Mouse (Mus musculus): ENCODE measurements around the gene Mrps24. TPM values are rescaled to one million over a fixed set of nuclear protein-coding genes. Genes with fewer than 3 reads are reported as not detected.

Gene Mrps24
- 256 and 264 TPM in 2 replicates for polyA plus RNA-seq (2015; fragmentation: Nextera tagmentation; extraction: Ambion mirVana)

DNA sequence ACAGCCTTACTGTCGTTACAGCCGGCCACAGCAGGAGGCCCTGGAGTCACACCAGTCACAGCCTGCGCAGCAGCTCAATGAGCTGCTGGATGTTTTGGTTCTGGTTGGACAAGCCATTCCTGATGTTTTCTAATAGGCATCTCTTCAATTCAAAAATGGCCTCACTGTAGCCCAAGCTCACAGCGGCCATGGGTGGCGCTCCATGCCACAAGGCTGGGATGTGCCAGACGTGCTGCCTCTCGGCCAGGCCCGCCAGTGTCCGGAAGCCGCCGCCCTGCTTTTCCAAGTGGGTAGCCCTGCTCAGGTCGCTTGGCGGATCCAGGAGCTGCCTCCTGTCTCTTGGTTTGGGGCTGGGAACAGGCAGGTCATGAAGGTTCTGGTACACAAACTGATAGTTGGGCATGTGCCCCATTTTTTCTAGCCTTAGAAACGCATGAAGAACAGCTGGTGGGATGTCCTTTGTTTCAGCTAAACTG is at the start of gene Mrps24:
Gene Mrps24, minus strand, starts transcription at position 51 of the 476 bp plus-strand sequence.

DNA sequence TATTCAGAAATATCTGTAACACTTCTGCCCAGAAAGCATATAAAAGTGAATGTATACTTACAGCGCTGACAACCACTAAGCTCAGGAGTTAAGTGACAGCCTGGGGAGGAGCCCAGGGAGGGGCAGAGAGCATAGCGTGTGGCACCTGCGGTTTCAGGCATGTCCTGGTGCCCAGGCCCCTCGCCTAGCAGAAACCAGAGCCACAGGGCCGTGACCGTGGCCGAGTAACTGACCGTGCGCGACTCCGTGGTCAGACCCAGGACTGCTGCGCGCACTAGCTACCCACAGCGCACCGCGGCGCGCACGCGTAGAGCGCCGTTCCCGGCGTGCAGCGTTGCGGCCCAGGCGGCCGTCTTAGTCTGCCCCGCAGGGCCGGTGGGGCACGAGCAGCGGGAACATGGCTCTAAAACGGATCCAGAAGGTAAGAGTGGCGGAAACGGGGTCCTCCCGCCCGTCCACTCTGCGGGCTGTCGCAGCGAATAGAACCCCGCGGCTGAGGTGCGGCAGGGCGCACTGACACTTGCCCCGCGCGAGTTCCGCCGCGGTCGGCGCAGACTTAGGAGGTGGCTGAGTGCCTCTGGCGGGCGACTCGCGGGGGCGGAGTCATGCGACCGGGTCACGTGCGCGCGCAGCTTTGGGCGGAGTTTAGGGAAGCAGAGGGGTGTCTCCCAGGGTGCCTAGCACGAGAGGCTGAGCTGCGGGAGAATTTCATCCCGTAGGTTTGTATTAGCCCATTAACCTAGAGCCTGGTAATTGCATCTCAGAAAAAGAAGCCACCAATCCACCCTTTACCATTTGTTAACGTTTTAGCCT is 46.5 kb upstream of the Mrps24 start, which contains the start of gene Urgcp:
Gene Urgcp, minus strand, starts transcription at position 557 of the 813 bp plus-strand sequence.

Other genes starting within 250 kb of the Mrps24 start
- gene Xbp1, start 195.0 kb downstream of the Mrps24 start, polyA plus RNA-seq (2015; fragmentation: Nextera tagmentation; extraction: Ambion mirVana) = 112 and 117 TPM in 2 replicates
- gene Ccdc117, start 173.5 kb downstream of the Mrps24 start, polyA plus RNA-seq (2015; fragmentation: Nextera tagmentation; extraction: Ambion mirVana) = 6.5 and 7.3 TPM in 2 replicates
- 0.27 TPM in 1 of 2 replicates, not detected in the other for gene Ankrd36, start 146.0 kb downstream of the Mrps24 start, polyA plus RNA-seq (2015; fragmentation: Nextera tagmentation; extraction: Ambion mirVana)
- gene Urgcp, start 46.7 kb upstream of the Mrps24 start, polyA plus RNA-seq (2015; fragmentation: Nextera tagmentation; extraction: Ambion mirVana) = 29.6 and 30.7 TPM in 2 replicates
- 107 and 120 TPM in 2 replicates for gene Dbnl, start 72.8 kb upstream of the Mrps24 start, polyA plus RNA-seq (2015; fragmentation: Nextera tagmentation; extraction: Ambion mirVana)
- 2.8 and 2.9 TPM in 2 replicates for gene Pgam2, start 88.1 kb upstream of the Mrps24 start, polyA plus RNA-seq (2015; fragmentation: Nextera tagmentation; extraction: Ambion mirVana)
- gene Polm, start 122.3 kb upstream of the Mrps24 start, polyA plus RNA-seq (2015; fragmentation: Nextera tagmentation; extraction: Ambion mirVana) = 5.3 and 5.5 TPM in 2 replicates
- gene Aebp1, start 146.3 kb upstream of the Mrps24 start, polyA plus RNA-seq (2015; fragmentation: Nextera tagmentation; extraction: Ambion mirVana) = 25.0 and 35.0 TPM in 2 replicates
- 51.0 and 58.7 TPM in 2 replicates for gene Pold2, start 162.6 kb upstream of the Mrps24 start, polyA plus RNA-seq (2015; fragmentation: Nextera tagmentation; extraction: Ambion mirVana)
- gene Myl7, start 183.1 kb upstream of the Mrps24 start, polyA plus RNA-seq (2015; fragmentation: Nextera tagmentation; extraction: Ambion mirVana) = 0.28 and 0.43 TPM in 2 replicates
- 3.8 and 4.2 TPM in 2 replicates for gene Gck, start 234.4 kb upstream of the Mrps24 start, polyA plus RNA-seq (2015; fragmentation: Nextera tagmentation; extraction: Ambion mirVana)
- gene Ykt6, start 240.0 kb upstream of the Mrps24 start, polyA plus RNA-seq (2015; fragmentation: Nextera tagmentation; extraction: Ambion mirVana) = 64.5 and 76.8 TPM in 2 replicates

All from neural tube, postnatal 0 days (tissue).